Mouse (Mus musculus) CH12.LX (cell line): ENCODE data around the gene Tmc8. TPM values are rescaled to one million over a fixed set of nuclear protein-coding genes. Genes with fewer than 3 reads are reported as not detected.

Source experiments
- DNase-seq: peaks from one replicate; pipeline ENCODE4 v3.0.0-alpha.2; 2013; ENCODE audit errors: extremely low read depth
- H3K27ac ChIP-seq: 2 replicates; pipeline ENCODE4 v1.5.1; 2012; ENCODE audit warnings: low read depth, mild to moderate bottlenecking, control low read depth, moderate library complexity; ENCODE audit not compliant: insufficient read depth
- H3K27me3 ChIP-seq: replicated peaks from 2 replicates; pipeline ENCODE3; 2012; ENCODE audit warnings: inconsistent platforms
- H3K36me3 ChIP-seq, 2 experiments: replicated peaks in 1 of 2; 2 replicates each; pipeline versions ENCODE3 to v1.6.1; 2012; ENCODE audit warnings: inconsistent platforms in 1 of 2, low read length in 1 of 2, mild to moderate bottlenecking in 1 of 2, mixed read lengths in 1 of 2, moderate library complexity in 1 of 2; ENCODE audit not compliant: control insufficient read depth in 1 of 2, insufficient read depth in 1 of 2
- H3K4me1 ChIP-seq, 2 experiments: 2 replicates each; pipeline ENCODE4 v1.6.1; 2012; ENCODE audit warnings: inconsistent platforms in 1 of 2, moderate library complexity in 1 of 2; ENCODE audit not compliant: insufficient read depth in 2 of 2, control insufficient read depth in 1 of 2
- H3K4me2 ChIP-seq: 2 replicates; pipeline ENCODE4 v1.6.1; 2012; ENCODE audit warnings: low read depth, mild to moderate bottlenecking, control low read depth; ENCODE audit not compliant: poor library complexity, insufficient read depth, severe bottlenecking
- H3K4me3 ChIP-seq, 3 experiments: fragments of 150-350 bp in 1 of 3; sonication (generic) in 1 of 3; replicated peaks in 1 of 3; 2 replicates each; pipeline versions ENCODE3 to v1.5.1; 2011 to 2012; ENCODE audit warnings: low read depth in 2 of 3, low read length in 2 of 3, mild to moderate bottlenecking in 2 of 3, moderate library complexity in 2 of 3, control low read depth in 1 of 3, improper control_type of control experiment in 1 of 3, inconsistent platforms in 1 of 3, mixed read lengths in 1 of 3; ENCODE audit not compliant: poor library complexity in 1 of 3
- H3K79me2 ChIP-seq: replicated peaks from 2 replicates; pipeline ENCODE4 v1.6.1; 2012; ENCODE audit warnings: mild to moderate bottlenecking, moderate library complexity; ENCODE audit not compliant: control insufficient read depth, poor library complexity, insufficient read depth, severe bottlenecking; ENCODE audit errors: extremely low read depth
- H3K9ac ChIP-seq: 2 replicates; pipeline ENCODE4 v1.6.1; 2012; ENCODE audit warnings: low read depth, mild to moderate bottlenecking, control low read depth, moderate library complexity; ENCODE audit not compliant: insufficient read depth
- H3K9me3 ChIP-seq: replicated peaks from 2 replicates; pipeline ENCODE3; 2012; ENCODE audit warnings: low read length, inconsistent platforms, mixed read lengths
- BHLHE40 ChIP-seq: IDR thresholded peaks from 2 replicates; pipeline ENCODE4 v1.6.1; 2011; ENCODE audit warnings: mild to moderate bottlenecking, low read depth, low read length, improper control_type of control experiment
- CHD1 ChIP-seq: IDR thresholded peaks from 2 replicates; pipeline ENCODE4 v1.6.1; 2012; ENCODE audit warnings: low read depth, low read length, improper control_type of control experiment, inconsistent platforms
- CHD2 ChIP-seq: IDR thresholded peaks from 2 replicates; pipeline ENCODE4 v1.6.1; 2011; ENCODE audit warnings: low read length, improper control_type of control experiment
- CTCF ChIP-seq, 2 experiments: IDR thresholded peaks in 1 of 2; conservative IDR thresholded peaks in 1 of 2; 2 replicates each; pipeline ENCODE4 v1.5.1; 2011 to 2012; ENCODE audit warnings: low read depth in 2 of 2, low read length in 2 of 2, improper control_type of control experiment in 1 of 2, inconsistent platforms in 1 of 2, mild to moderate bottlenecking in 1 of 2, moderate library complexity in 1 of 2
- E2F4 ChIP-seq: IDR thresholded peaks from 2 replicates; pipeline ENCODE4 v1.6.1; 2011; ENCODE audit warnings: low read depth, low read length, improper control_type of control experiment; ENCODE audit not compliant: insufficient replicate concordance
- ELF1 ChIP-seq: IDR thresholded peaks from 2 replicates; pipeline ENCODE4 v1.6.1; 2014; ENCODE audit warnings: low read depth, mild to moderate bottlenecking, inconsistent platforms, low read length, improper control_type of control experiment
- EP300 ChIP-seq: IDR thresholded peaks from 2 replicates; pipeline ENCODE4 v1.6.1; 2011; ENCODE audit warnings: low read length, improper control_type of control experiment
- ETS1 ChIP-seq: conservative IDR thresholded peaks from 2 replicates; pipeline ENCODE4 v1.6.1; 2012; ENCODE audit warnings: low read depth, mild to moderate bottlenecking, inconsistent platforms, low read length, improper control_type of control experiment, moderate library complexity
- HCFC1 ChIP-seq: IDR thresholded peaks from 2 replicates; pipeline ENCODE4 v1.6.1; 2012; ENCODE audit warnings: low read depth, mild to moderate bottlenecking, inconsistent platforms, low read length, improper control_type of control experiment
- IRF4 ChIP-seq: IDR thresholded peaks from 2 replicates; pipeline ENCODE4 v1.6.1; 2014; ENCODE audit warnings: low read depth, mild to moderate bottlenecking, inconsistent platforms, low read length, improper control_type of control experiment
- JUN ChIP-seq: IDR thresholded peaks from 2 replicates; pipeline ENCODE4 v1.6.1; 2011; ENCODE audit warnings: low read depth, mild to moderate bottlenecking, low read length, improper control_type of control experiment, moderate library complexity; ENCODE audit not compliant: insufficient read depth
- JUND ChIP-seq: conservative IDR thresholded peaks from 2 replicates; pipeline ENCODE4 v1.6.1; 2011; ENCODE audit warnings: low read depth, low read length, improper control_type of control experiment
- KAT2A ChIP-seq: IDR thresholded peaks from 2 replicates; pipeline ENCODE4 v1.6.1; 2012; ENCODE audit warnings: low read length, improper control_type of control experiment, inconsistent platforms; ENCODE audit not compliant: insufficient replicate concordance
- MAFK ChIP-seq: IDR thresholded peaks from 2 replicates; pipeline ENCODE4 v1.6.1; 2011; ENCODE audit warnings: low read length, improper control_type of control experiment; ENCODE audit not compliant: insufficient replicate concordance
- MAX ChIP-seq: IDR thresholded peaks from 2 replicates; pipeline ENCODE4 v1.6.1; 2011; ENCODE audit warnings: low read length, improper control_type of control experiment
- MAZ ChIP-seq: IDR thresholded peaks from 2 replicates; pipeline ENCODE4 v1.6.1; 2012; ENCODE audit warnings: low read depth, mild to moderate bottlenecking, inconsistent platforms, low read length, improper control_type of control experiment, moderate library complexity
- MEF2A ChIP-seq: IDR thresholded peaks from 2 replicates; pipeline ENCODE4 v1.6.1; 2014; ENCODE audit warnings: low read depth, mild to moderate bottlenecking, inconsistent platforms, low read length, improper control_type of control experiment, borderline replicate concordance
- MXI1 ChIP-seq: IDR thresholded peaks from 2 replicates; pipeline ENCODE4 v1.6.1; 2011; ENCODE audit warnings: mild to moderate bottlenecking, low read depth, low read length, improper control_type of control experiment
- MYC ChIP-seq: IDR thresholded peaks from 2 replicates; pipeline ENCODE4 v1.6.1; 2011; ENCODE audit warnings: low read depth, mild to moderate bottlenecking, improper control_type of control experiment, low read length
- NELFE ChIP-seq: IDR thresholded peaks from 2 replicates; pipeline ENCODE4 v1.6.1; 2011; ENCODE audit warnings: low read depth, low read length, improper control_type of control experiment
- PAX5 ChIP-seq: IDR thresholded peaks from 2 replicates; pipeline ENCODE4 v1.6.1; 2012; ENCODE audit warnings: low read length, inconsistent platforms, mixed read lengths
- POLR2A ChIP-seq: IDR thresholded peaks from 2 replicates; pipeline ENCODE4 v1.6.1; 2011; ENCODE audit warnings: low read depth, mild to moderate bottlenecking, improper control_type of control experiment, low read length
- POLR2AphosphoS2 ChIP-seq: IDR thresholded peaks from 2 replicates; pipeline ENCODE4 v1.6.1; 2011; ENCODE audit warnings: low read depth, low read length, improper control_type of control experiment
- RAD21 ChIP-seq: IDR thresholded peaks from 2 replicates; pipeline ENCODE4 v1.6.1; 2011; ENCODE audit warnings: low read depth, mild to moderate bottlenecking, low read length, improper control_type of control experiment, moderate library complexity
- RCOR1 ChIP-seq: conservative IDR thresholded peaks from 2 replicates; pipeline ENCODE4 v1.6.1; 2012; ENCODE audit warnings: low read depth, mild to moderate bottlenecking, inconsistent platforms, low read length, improper control_type of control experiment
- SIN3A ChIP-seq: IDR thresholded peaks from 2 replicates; pipeline ENCODE4 v1.6.1; 2012; ENCODE audit warnings: low read length, improper control_type of control experiment, inconsistent platforms
- SMC3 ChIP-seq: IDR thresholded peaks from 2 replicates; pipeline ENCODE4 v1.6.1; 2011; ENCODE audit warnings: low read depth, low read length, improper control_type of control experiment
- TBP ChIP-seq: conservative IDR thresholded peaks from 2 replicates; pipeline ENCODE4 v1.6.1; 2011; ENCODE audit warnings: low read depth, low read length, improper control_type of control experiment
- TCF12 ChIP-seq: IDR thresholded peaks from 2 replicates; pipeline ENCODE4 v1.6.1; 2014; ENCODE audit warnings: low read depth, mild to moderate bottlenecking, inconsistent platforms, low read length, improper control_type of control experiment
- UBTF ChIP-seq: IDR thresholded peaks from 2 replicates; pipeline ENCODE4 v1.6.1; 2012; ENCODE audit warnings: low read depth, mild to moderate bottlenecking, inconsistent platforms, low read length, improper control_type of control experiment, moderate library complexity
- USF1 ChIP-seq: IDR thresholded peaks from 2 replicates; pipeline ENCODE4 v1.6.1; 2014; ENCODE audit warnings: low read depth, mild to moderate bottlenecking, inconsistent platforms, low read length, improper control_type of control experiment
- USF2 ChIP-seq: conservative IDR thresholded peaks from 2 replicates; pipeline ENCODE4 v1.6.1; 2011; ENCODE audit warnings: low read depth, low read length, improper control_type of control experiment
- ZC3H11A ChIP-seq: IDR thresholded peaks from 2 replicates; pipeline ENCODE4 v1.6.1; 2012; ENCODE audit warnings: low read depth, mild to moderate bottlenecking, inconsistent platforms, low read length, improper control_type of control experiment
- ZKSCAN1 ChIP-seq: IDR thresholded peaks from 2 replicates; pipeline ENCODE4 v1.6.1; 2012; ENCODE audit warnings: low read depth, inconsistent platforms, low read length, improper control_type of control experiment, borderline replicate concordance
- ZMIZ1 ChIP-seq: IDR thresholded peaks from 2 replicates; pipeline ENCODE4 v1.6.1; 2012; ENCODE audit warnings: low read depth, mild to moderate bottlenecking, inconsistent platforms, low read length, improper control_type of control experiment
- ZNF384 ChIP-seq: IDR thresholded peaks from 2 replicates; pipeline ENCODE4 v1.6.1; 2012; ENCODE audit warnings: low read depth, low read length, improper control_type of control experiment, inconsistent platforms
- dilution Hi-C: fragments of 300-500 bp; cut with MboI; formaldehyde crosslinking; loops from 2 replicates; pipeline ENCODE4 v1.14.3; 2020; ENCODE audit warnings: low sequenced_read_pairs; ENCODE audit not compliant: extremely low pct_unique_long_range_greater_than_20kb, extremely low pct_ligation_motif_present
- in situ Hi-C: fragments of 300-500 bp; cut with MboI; formaldehyde crosslinking; loops from 3 replicates; pipeline ENCODE4 v1.14.3; 2019; ENCODE audit warnings: low sequenced_read_pairs, low pct_ligation_motif_present, low pct_unique_long_range_greater_than_20kb, mixed read lengths
- polyA plus RNA-seq: library from polyadenylated mRNA; unstranded; fragments of >175 nt; gene quantifications from 2 replicates; pipeline ENCODE4 v1.2.1, GENCODE M21; 2012; ENCODE audit warnings: low read depth; ENCODE audit not compliant: insufficient read length
- total RNA-seq, 2 experiments: library from RNA; depleted of rRNA; stranded (reverse); fragments of 300-350 nt in 1 of 2; fragments of >200 nt in 1 of 2; gene quantifications; 2 replicates each; pipeline ENCODE4 v1.2.3; 2012 to 2014

Tmc8 gene
- total and polyA plus RNA-seq, 3 experiments, result 2.2 to 9.8 (median 6.1) TPM

DNA sequence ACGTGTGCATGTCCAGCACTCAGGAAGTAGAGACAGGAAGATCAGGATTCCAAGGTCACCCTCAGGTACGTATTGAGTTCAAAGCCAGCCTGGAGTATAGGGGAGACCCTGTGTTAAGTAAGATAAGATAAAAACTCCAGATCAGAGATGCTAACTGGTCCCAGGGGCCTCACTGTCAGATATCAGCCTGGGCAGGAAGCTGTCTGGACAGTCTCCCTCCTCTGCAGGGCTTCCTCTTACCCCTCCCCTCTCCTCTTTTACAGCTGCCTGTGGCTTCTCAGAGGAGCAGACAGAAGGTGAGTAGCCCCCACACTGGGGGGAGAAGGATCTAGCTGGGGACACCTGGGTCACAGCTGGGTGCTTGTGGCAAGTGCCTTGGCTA lies 16.3 kb downstream of the Tmc8 start (continued):
- TF ChIP-seq ETS1, result peak; percentile 91
- TF ChIP-seq ZC3H11A, result no peak
- TF ChIP-seq USF1, result no peak
- no peak for TF ChIP-seq JUND
- TF ChIP-seq ELF1, result peak; percentile 65
- peak; percentile 100 for TF ChIP-seq MAZ
- TF ChIP-seq MAX, result peak; percentile 45; the same call in 1 of the 2 replicates
- TF ChIP-seq SMC3, result no peak
- no peak for TF ChIP-seq POLR2AphosphoS2
- no peak; the same call in 1 of the 2 replicates for TF ChIP-seq HCFC1

GRCm38 (mm10) chr11:117799174-117799573 lies 17.3 kb downstream of the Tmc8 start:
- Histone ChIP-seq H3K9ac (peak overlapping the region; percentile 6; the same call in 1 of the 2 replicates), H3K9me3 (no peaks in the 10 kb centered on the region), H3K79me2 (no peaks in the 10 kb centered on the region), H3K4me3 (peak overlapping the region in 1 of 3 experiments; percentile 30), H3K4me2 (peak overlapping the region; percentile 33; the same call in 1 of the 2 replicates), H3K4me1 (peaks cover 49 to 93% of the 10 kb centered on the region in 2 experiments), H3K27me3 (no peaks in the 10 kb centered on the region), H3K36me3 (peaks cover 0 to 14% of the 10 kb centered on the region in 2 experiments), H3K27ac (peak overlapping the region; percentile 86)
- TF ChIP-seq USF2 (no peak), SIN3A (peak; percentile 84), MEF2A (peak; percentile 98), ZMIZ1 (0 out of 2 replicates have a peak, but pooled peaks have one; percentile 42), POLR2A (peak; percentile 49; the same call in 1 of the 2 replicates), IRF4 (peak; percentile 99), ZNF384 (peak; percentile 93), UBTF (peak; percentile 73; the same call in 1 of the 2 replicates), ZKSCAN1 (no peak), CHD2 (peak; percentile 84), HCFC1 (no peak), MXI1 (peak; percentile 48; the same call in 1 of the 2 replicates), TBP (peak; percentile 79), RCOR1 (peak; percentile 81), MYC (0 out of 2 replicates have a peak, but pooled peaks have one; percentile 51), E2F4 (no peak), PAX5 (no peak), JUN (peak; percentile 50; the same call in 1 of the 2 replicates), CTCF (conservative IDR thresholded peaks at IDR 0.05 in 1 of 2, IDR thresholded peaks at IDR 0.05 in 1 of 2; ENCODE audit: low read depth in 2 of 2, low read length in 2 of 2) (peak in 1 of 2 experiments; percentile 24; a peak in 2 of 4 replicates), CHD1 (0 out of 2 replicates have a peak, but pooled peaks have one; percentile 71), EP300 (peak; percentile 97), MAFK (no peak), MAZ (peak; percentile 96), RAD21 (peak; percentile 28), ZC3H11A (no peak), KAT2A (no peak), ELF1 (peak; percentile 70), NELFE (no peak), ETS1 (peak; percentile 92), SMC3 (peak; percentile 16; the same call in 1 of the 2 replicates), BHLHE40 (peak; percentile 88), MAX (peak; percentile 15; the same call in 1 of the 2 replicates), TCF12 (peak; percentile 99), POLR2AphosphoS2 (no peak)
- dilution Hi-C loops (no loop called here), in situ Hi-C loops (loop anchor here (5.0 kb wide), 1 partner anchor 412 kb away; no protein-coding TSS in a partner anchor)
- peak; percentile 87 for DNase-seq
